Mouse (Mus musculus) cerebellum, adult 2 months (tissue): ENCODE measurements at regions not wholly inside any gene's neighbourhood (a gene's known extent, or its start where the extent isn't known, plus 50 kb on each side); places are given as distances from the start of the nearest gene placed in this dataset.

Experiments
- DNase-seq, 2 experiments: peaks; one replicate each; pipeline ENCODE4 v3.0.0; 2021
- H3K27ac ChIP-seq: fragments of 200-500 bp; 2 replicates; pipeline ENCODE4 v1.5.1; 2012; ENCODE audit warnings: low read length, control low read depth, inconsistent platforms; ENCODE audit not compliant: insufficient read depth
- H3K27me3 ChIP-seq: fragments of 200-500 bp; 2 replicates; pipeline ENCODE4 v1.6.1; 2012; ENCODE audit warnings: inconsistent platforms, mild to moderate bottlenecking, low read length, moderate library complexity; ENCODE audit not compliant: control insufficient read depth, insufficient read depth
- H3K4me1 ChIP-seq: fragments of 200-500 bp; 2 replicates; pipeline ENCODE4 v1.6.1; 2011; ENCODE audit warnings: low read length; ENCODE audit not compliant: control insufficient read depth, insufficient read depth
- H3K4me3 ChIP-seq: fragments of 200-500 bp; replicated peaks from 2 replicates; pipeline ENCODE3; 2011; ENCODE audit warnings: mild to moderate bottlenecking, low read depth, low read length, control low read depth; ENCODE audit not compliant: insufficient read depth
- CTCF ChIP-seq: fragments of 200-500 bp; IDR thresholded peaks from 2 replicates; pipeline ENCODE4 v1.5.1; 2011; ENCODE audit warnings: low read depth, mild to moderate bottlenecking, control low read depth, low read length, moderate library complexity, borderline replicate concordance; ENCODE audit not compliant: insufficient read depth
- POLR2A ChIP-seq: fragments of 200-500 bp; IDR thresholded peaks from 2 replicates; pipeline ENCODE4 v1.6.1; 2011; ENCODE audit warnings: low read length, control low read depth, borderline replicate concordance; ENCODE audit not compliant: insufficient read depth
- WGBS: fragments of 180-500 bp; shearing (Covaris S2); methylation state at CpG from one replicate; pipeline ENCODE4 v1.1.7; 2018; 5-methylcytosine and 5-hydroxymethylcytosine counted together

- no peaks in the 10 kb centered on the region for H3K27me3 ChIP-seq
- TF ChIP-seq POLR2A: no peak
- TF ChIP-seq CTCF: no peak
- no peak for DNase-seq
Measured at GRCm38 (mm10) chr5:4633763-4634162, 124.1 kb downstream of the Fzd1 start.

GRCm38 (mm10) chr5:4625206-4625605 lies 132.6 kb downstream of the Fzd1 start:
- no peaks in the 10 kb centered on the region for H3K27me3 ChIP-seq
- TF ChIP-seq POLR2A: no peak
- no peak for TF ChIP-seq CTCF
- WGBS: 41% methylated on average over 6 of the region's 6 CpGs

More at GRCm38 (mm10) chr5:4633763-4634162, 124.1 kb downstream of the Fzd1 start:
- H3K4me1 ChIP-seq: no peaks in the 10 kb centered on the region
- H3K4me3 ChIP-seq: no peak overlapping the region
- WGBS: 82% methylated on average over 3 of the region's 3 CpGs
- H3K27ac ChIP-seq: no peak overlapping the region

GRCm38 (mm10) chr5:4623625-4624024 lies 134.2 kb downstream of the Fzd1 start:
- H3K27me3 ChIP-seq: no peaks in the 10 kb centered on the region
- H3K4me1 ChIP-seq: peaks cover 3% of the 10 kb centered on the region; the same call in 1 of the 2 replicates
- no peak overlapping the region for H3K4me3 ChIP-seq
- no peak overlapping the region for H3K27ac ChIP-seq
- WGBS: 78% methylated on average over 4 of the region's 4 CpGs
- DNase-seq: no peak
- TF ChIP-seq POLR2A (no peak), CTCF (no peak)

More at GRCm38 (mm10) chr5:4625206-4625605, 132.6 kb downstream of the Fzd1 start:
- Histone ChIP-seq H3K27ac (no peak overlapping the region), H3K4me3 (no peak overlapping the region), H3K4me1 (peaks cover 3% of the 10 kb centered on the region; the same call in 1 of the 2 replicates)
- DNase-seq: peak in 1 of 2 experiments; percentile 33

GRCm38 (mm10) chr5:4620513-4621210 lies 137.2 kb downstream of the Fzd1 start:
- TF ChIP-seq POLR2A: no peak
- no peak for TF ChIP-seq CTCF
- peak in 1 of 2 experiments; percentile 53 for DNase-seq
- Histone ChIP-seq H3K27ac (no peak overlapping the region), H3K27me3 (no peaks in the 10 kb centered on the region), H3K4me1 (peaks cover 3% of the 10 kb centered on the region; the same call in 1 of the 2 replicates), H3K4me3 (no peak overlapping the region)
- WGBS: 43% methylated on average over 4 of the region's 4 CpGs

- WGBS: 91% methylated on average over 2 of the region's 2 CpGs
- Histone ChIP-seq H3K27ac (no peak overlapping the region), H3K27me3 (no peaks in the 10 kb centered on the region), H3K4me3 (no peak overlapping the region), H3K4me1 (no peaks in the 10 kb centered on the region)
- DNase-seq: no peak
- TF ChIP-seq POLR2A (no peak), CTCF (no peak)
Measured at GRCm38 (mm10) chr5:4615233-4615632, 142.6 kb downstream of the Fzd1 start.

GRCm38 (mm10) chr5:4597471-4597870 lies 160.4 kb downstream of the Fzd1 start:
- Histone ChIP-seq H3K27ac (no peak overlapping the region), H3K4me1 (no peaks in the 10 kb centered on the region), H3K27me3 (no peaks in the 10 kb centered on the region), H3K4me3 (no peak overlapping the region)
- TF ChIP-seq CTCF: no peak
- TF ChIP-seq POLR2A: no peak
- DNase-seq: no peak
- WGBS: 86% methylated on average over 3 of the region's 3 CpGs

GRCm38 (mm10) chr5:4595010-4595409 lies 162.8 kb downstream of the Fzd1 start:
- Histone ChIP-seq H3K27ac (no peak overlapping the region), H3K27me3 (no peaks in the 10 kb centered on the region), H3K4me3 (no peak overlapping the region), H3K4me1 (no peaks in the 10 kb centered on the region)
- no peak for DNase-seq
- TF ChIP-seq CTCF (no peak), POLR2A (no peak)
- 81% methylated on average over 2 of the region's 2 CpGs for WGBS

GRCm38 (mm10) chr5:4594562-4594961 lies 163.3 kb downstream of the Fzd1 start:
- DNase-seq: no peak
- no peaks in the 10 kb centered on the region for H3K4me1 ChIP-seq
- TF ChIP-seq POLR2A (no peak), CTCF (no peak)
- no peak overlapping the region for H3K27ac ChIP-seq
- no peaks in the 10 kb centered on the region for H3K27me3 ChIP-seq
- no peak overlapping the region for H3K4me3 ChIP-seq
- 52% methylated on average over 2 of the region's 2 CpGs for WGBS

- Histone ChIP-seq H3K27ac (no peak overlapping the region), H3K4me1 (no peaks in the 10 kb centered on the region), H3K4me3 (no peak overlapping the region), H3K27me3 (no peaks in the 10 kb centered on the region)
- TF ChIP-seq POLR2A (no peak), CTCF (no peak)
- DNase-seq: no peak
- 83% methylated on average over 5 of the region's 5 CpGs for WGBS
Measured at GRCm38 (mm10) chr5:4593638-4594381, 164.0 kb downstream of the Fzd1 start.
